Mouse (Mus musculus): ENCODE data around the gene Srarp.

The Srarp gene

GRCm38 (mm10) chr4:141389366-141390150 lies 46.3 kb downstream of the Srarp start:
- no peak for DNase-seq (ENCODE audit: low spot score in 2 of 2)

- DNase-seq (ENCODE audit: low spot score in 2 of 2), result no peak
Observed at GRCm38 (mm10) chr4:141387933-141388332, 48.0 kb downstream of the Srarp start.

- DNase-seq (ENCODE audit: low spot score in 2 of 2), result peak; percentile 65 to 86
Observed at GRCm38 (mm10) chr4:141387093-141387784, 48.7 kb downstream of the Srarp start.

- no peak for DNase-seq (ENCODE audit: low spot score in 2 of 2)
Observed at GRCm38 (mm10) chr4:141386150-141386549, 49.8 kb downstream of the Srarp start.

DNA sequence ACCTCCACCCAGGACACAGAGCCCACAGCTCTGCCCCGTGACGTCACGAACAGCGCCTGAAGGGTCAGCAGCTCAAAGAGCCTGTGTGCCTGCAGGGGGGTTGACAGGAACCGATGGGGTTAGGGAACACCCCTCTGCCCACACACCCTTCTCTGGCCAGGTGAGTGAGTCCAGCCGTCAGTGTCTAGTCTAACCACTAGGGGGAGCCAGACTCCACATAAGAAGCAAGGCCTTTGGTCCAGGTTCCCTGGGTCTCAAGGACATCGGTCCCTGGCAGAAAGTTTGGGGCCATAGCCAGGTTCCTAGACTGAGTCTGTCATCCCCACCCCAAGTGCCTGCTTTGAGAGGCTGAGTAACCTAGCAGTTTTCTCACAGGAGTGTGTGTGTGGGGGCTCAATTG lies 50.6 kb downstream of the Srarp start:
- DNase-seq (ENCODE audit: low spot score in 2 of 2), result peak; percentile 42 to 72
